Mouse (Mus musculus): ENCODE results near the gene Sik2.

GRCm38 (mm10) chr9:51019670-51020069, 10.8 kb upstream of the Sik2 start:
- TF ChIP-seq MAFK (IDR thresholded peaks at IDR 0.05; ENCODE audit: insufficient read depth, low read depth, low read length): no peak
- no peak for TF ChIP-seq ZC3H11A (IDR thresholded peaks at IDR 0.05; ENCODE audit: borderline replicate concordance, low read depth, low read length)
- no peak for TF ChIP-seq HCFC1 (IDR thresholded peaks at IDR 0.05; ENCODE audit: borderline replicate concordance, insufficient read depth, low read length)
- TF ChIP-seq CHD2 (IDR thresholded peaks at IDR 0.05; ENCODE audit: low read depth, low read length): no peak

Measured in ES-E14 (cell line).